Mouse (Mus musculus): ENCODE measurements at regions not wholly inside any gene's neighbourhood (a gene's known extent, or its start where the extent isn't known, plus 50 kb on each side); places are given as distances from the start of the nearest gene placed in this dataset.
"Not testable (repeated sequence)": the region's sequence is repeated elsewhere in the genome, so short reads cannot be mapped to it uniquely, and the experiment has no call there.

- not testable (repeated sequence) for TF ChIP-seq CTCF (IDR thresholded peaks at IDR 0.05; ENCODE audit: low read depth, low read length); TAL1 (conservative IDR thresholded peaks at IDR 0.05; ENCODE audit: low read depth, low read length); GATA1 (IDR thresholded peaks at IDR 0.05; ENCODE audit: borderline replicate concordance, low read length); POLR2AphosphoS5 (IDR thresholded peaks at IDR 0.05; ENCODE audit: insufficient replicate concordance, low read depth, low read length); GATA2 (IDR thresholded peaks at IDR 0.05; ENCODE audit: borderline replicate concordance, low read depth, low read length)
Observed at GRCm38 (mm10) chr12:115151967-115152366, 895.6 kb upstream of the Zfp386 start.

All from G1E (cell line).